ENCODE assay signal across 8 mouse cellular contexts in genomic region chr2:168742649-168743048, GRCm38 (mm10). TPM values are rescaled to one million over a fixed set of nuclear protein-coding genes. Genes with fewer than 3 reads are reported as not detected.
DNase-seq lines count a peak whose midpoint lies in the region; ATAC-seq lines count a peak whose summit lies in the region.

No protein-coding gene starts in this region.

- peak overlapping the region; percentile 89 for H3K4me3 ChIP-seq in embryonic facial prominence, embryonic 10.5 days
- peak overlapping the region; percentile 91; the same call in 1 of the 2 replicates for H3K4me3 ChIP-seq in limb, embryonic 10.5 days
- H3K4me3 ChIP-seq in midbrain, embryonic 16.5 days (ENCODE audit: low read depth, low read length), result peak overlapping the region; percentile 95

- H3K27ac ChIP-seq in embryonic facial prominence, embryonic 10.5 days (replicated peaks), result no peak overlapping the region
- no peak overlapping the region for H3K27ac ChIP-seq in limb, embryonic 10.5 days
- H3K27ac ChIP-seq in midbrain, embryonic 16.5 days (ENCODE audit: low read length), result peak overlapping the region; percentile 99

- peak overlapping the region; percentile 63 for H3K4me2 ChIP-seq in midbrain, embryonic 16.5 days (ENCODE audit: low read length)

- DNase-seq in gastrocnemius, postnatal 10 days, result peak; percentile 63
- DNase-seq in gastrocnemius, postnatal 14 days, result no peak
- peak; percentile 79 for DNase-seq in R1 (ENCODE audit: low read depth, low spot score)
- peak; percentile 56 for DNase-seq in embryonic facial prominence, embryonic 10.5 days (ENCODE audit: low spot score)
- peak; percentile 53 to 74 for DNase-seq in heart, postnatal 36 days
- peak; percentile 70 for DNase-seq in limb, embryonic 10.5 days (ENCODE audit: low spot score)
- peak; percentile 63 for DNase-seq in thymus, postnatal 0 days (ENCODE audit: low spot score)

- H3K4me1 ChIP-seq in embryonic facial prominence, embryonic 10.5 days, result peaks cover 20% of the 10 kb centered on the region
- peaks cover 13% of the 10 kb centered on the region for H3K4me1 ChIP-seq in limb, embryonic 10.5 days
- peaks cover 5% of the 10 kb centered on the region; the same call in 1 of the 2 replicates for H3K4me1 ChIP-seq in midbrain, embryonic 16.5 days (ENCODE audit: control insufficient read depth, insufficient read depth, low read length)

- H3K36me3 ChIP-seq in embryonic facial prominence, embryonic 10.5 days (replicated peaks), result peaks cover 11% of the 10 kb centered on the region
- H3K36me3 ChIP-seq in limb, embryonic 10.5 days, result peaks cover 10% of the 10 kb centered on the region
- H3K36me3 ChIP-seq in midbrain, embryonic 16.5 days (ENCODE audit: control insufficient read depth, insufficient read depth, low read length), result no peaks in the 10 kb centered on the region

- H3K9ac ChIP-seq in midbrain, embryonic 16.5 days (ENCODE audit: low read depth, low read length), result no peak overlapping the region

- H3K9me3 ChIP-seq in embryonic facial prominence, embryonic 10.5 days, result 0 out of 2 replicates have a peak, but pooled peaks cover 4% of the 10 kb centered on the region
- no peaks in the 10 kb centered on the region for H3K9me3 ChIP-seq in limb, embryonic 10.5 days (replicated peaks)
- H3K9me3 ChIP-seq in midbrain, embryonic 16.5 days (replicated peaks; ENCODE audit: control insufficient read depth, low read length, poor library complexity, severe bottlenecking), result no peaks in the 10 kb centered on the region

- intact Hi-C loops in gastrocnemius, postnatal 14 days (cut with DNase I; ENCODE audit: low total_unique reads), result loop anchor here (5.0 kb wide), 1 partner anchor 50 kb away; no protein-coding TSS in a partner anchor
- intact Hi-C loops in heart, postnatal 36 days (cut with DNase I), result loop anchor here (1.0 to 5.0 kb wide), 2 partner anchors 51 to 275 kb away; no protein-coding TSS in a partner anchor

- no peak for ATAC-seq in midbrain, embryonic 16.5 days

- H3K27me3 ChIP-seq in embryonic facial prominence, embryonic 10.5 days (replicated peaks; ENCODE audit: low read depth, poor library complexity, severe bottlenecking), result no peaks in the 10 kb centered on the region
- H3K27me3 ChIP-seq in limb, embryonic 10.5 days (ENCODE audit: low read depth, poor library complexity, severe bottlenecking), result no peaks in the 10 kb centered on the region
- no peaks in the 10 kb centered on the region for H3K27me3 ChIP-seq in midbrain, embryonic 16.5 days (ENCODE audit: control insufficient read depth, insufficient read depth, low read depth, low read length)

- 20% methylated on average over 7 of the region's 7 CpGs for WGBS in embryonic facial prominence, embryonic 10.5 days
- WGBS in limb, embryonic 10.5 days, result 21% methylated on average over 7 of the region's 7 CpGs
- WGBS in midbrain, embryonic 16.5 days, result 19% methylated on average over 7 of the region's 7 CpGs

RNA-seq across cellular contexts. Expression of gene Atp9a, which starts 0.4 kb away (rescaled TPM):
- 10 to 100 TPM; 24.2 to 30.9 TPM for total RNA-seq in gastrocnemius, postnatal 10 days (2021)
- total RNA-seq in gastrocnemius, postnatal 14 days (2021), result 10 to 100 TPM; 14.9 to 16.9 TPM
- polyA plus RNA-seq in embryonic facial prominence, embryonic 10.5 days (2016; fragmentation: Nextera tagmentation; extraction: Ambion mirVana), result 9.3 and 9.4 TPM in 2 replicates
- total RNA-seq in heart, postnatal 36 days (2021), result 10 to 100 TPM; 46.1 to 54.3 TPM
- 4.9 and 6.5 TPM in 2 replicates for polyA plus RNA-seq in limb, embryonic 10.5 days (2016; fragmentation: Nextera tagmentation; extraction: Ambion mirVana)
- polyA plus RNA-seq in midbrain, embryonic 16.5 days (2015; fragmentation: Nextera tagmentation; extraction: Ambion mirVana), result 88.4 and 97.1 TPM in 2 replicates
- polyA plus RNA-seq in thymus, postnatal 0 days (2015; fragmentation: Nextera tagmentation; extraction: Ambion mirVana), result 6.6 and 7.8 TPM in 2 replicates

RNA-seq across cellular contexts. Expression of gene Sall4, which starts 25.1 kb away (rescaled TPM):
- under 1 TPM; 0.33 to 0.70 TPM for total RNA-seq in gastrocnemius, postnatal 10 days (2021)
- under 1 TPM; 0.71 to 0.98 TPM for total RNA-seq in gastrocnemius, postnatal 14 days (2021)
- polyA plus RNA-seq in embryonic facial prominence, embryonic 10.5 days (2016; fragmentation: Nextera tagmentation; extraction: Ambion mirVana), result 34.6 and 50.1 TPM in 2 replicates
- 1 to 10 TPM; 2.4 to 3.4 TPM for total RNA-seq in heart, postnatal 36 days (2021)
- 26.8 and 53.3 TPM in 2 replicates for polyA plus RNA-seq in limb, embryonic 10.5 days (2016; fragmentation: Nextera tagmentation; extraction: Ambion mirVana)
- polyA plus RNA-seq in midbrain, embryonic 16.5 days (2015; fragmentation: Nextera tagmentation; extraction: Ambion mirVana), result 0.84 and 1.9 TPM in 2 replicates
- not detected in 2 replicates for polyA plus RNA-seq in thymus, postnatal 0 days (2015; fragmentation: Nextera tagmentation; extraction: Ambion mirVana)
